Mouse (Mus musculus) macrophage (primary cell): ENCODE data around the gene Meox2. TPM values are rescaled to one million over a fixed set of nuclear protein-coding genes. Genes with fewer than 3 reads are reported as not detected.

ENCODE experiments used
- H3K27ac ChIP-seq: fragments of 350-480 bp; formaldehyde crosslinking; 2 replicates; pipeline ENCODE4 v1.9.0; 2021
- H3K36me3 ChIP-seq: fragments of 350-480 bp; formaldehyde crosslinking; 2 replicates; pipeline ENCODE4 v1.9.0; 2021; ENCODE audit errors: inconsistent target
- H3K4me3 ChIP-seq: fragments of 350-480 bp; formaldehyde crosslinking; 2 replicates; pipeline ENCODE4 v1.9.0; 2021; ENCODE audit errors: inconsistent target
- H3K79me2 ChIP-seq: fragments of 350-480 bp; formaldehyde crosslinking; 2 replicates; pipeline ENCODE4 v1.9.0; 2021; ENCODE audit errors: inconsistent target
- WGBS: methylation state at CpG from one replicate; pipeline ENCODE4 v1.1.7; 2026; ENCODE audit warnings: inconsistent platforms; ENCODE audit not compliant: missing documents; 5-methylcytosine and 5-hydroxymethylcytosine counted together
- polyA plus RNA-seq: library from polyadenylated mRNA; stranded (reverse); fragments of 250-400 nt; gene quantifications from 3 replicates; pipeline ENCODE4 v1.2.4, GENCODE M21; 2018; ENCODE audit warnings: inconsistent platforms

Meox2 gene
- polyA plus RNA-seq, 1 experiment from 2014 or later, result not detected

DNA sequence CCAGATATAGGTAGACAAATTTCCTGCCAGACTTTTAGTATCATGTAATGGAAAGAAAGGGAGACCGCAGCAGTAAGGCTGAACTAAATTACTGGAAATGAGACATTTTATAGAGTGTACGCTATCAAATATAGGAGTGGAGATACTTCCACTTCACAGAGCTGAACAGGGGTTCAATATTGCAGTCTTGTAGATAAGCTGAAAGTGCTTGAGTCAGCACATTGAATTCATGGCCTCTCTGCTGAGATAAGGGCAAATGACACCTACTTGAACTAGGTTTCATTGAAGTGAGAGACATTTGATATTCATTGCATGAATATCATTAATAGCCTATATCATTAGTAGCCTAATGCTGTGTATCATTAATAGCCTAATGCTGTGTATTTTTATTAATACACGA, 65.0 kb downstream of the Meox2 start:
- Histone ChIP-seq H3K4me3 (no peak overlapping the region), H3K27ac (no peak overlapping the region), H3K79me2 (no peaks in the 10 kb centered on the region), H3K36me3 (no peaks in the 10 kb centered on the region)
- WGBS, result 100% methylated on average over 3 of the region's 3 CpGs

DNA sequence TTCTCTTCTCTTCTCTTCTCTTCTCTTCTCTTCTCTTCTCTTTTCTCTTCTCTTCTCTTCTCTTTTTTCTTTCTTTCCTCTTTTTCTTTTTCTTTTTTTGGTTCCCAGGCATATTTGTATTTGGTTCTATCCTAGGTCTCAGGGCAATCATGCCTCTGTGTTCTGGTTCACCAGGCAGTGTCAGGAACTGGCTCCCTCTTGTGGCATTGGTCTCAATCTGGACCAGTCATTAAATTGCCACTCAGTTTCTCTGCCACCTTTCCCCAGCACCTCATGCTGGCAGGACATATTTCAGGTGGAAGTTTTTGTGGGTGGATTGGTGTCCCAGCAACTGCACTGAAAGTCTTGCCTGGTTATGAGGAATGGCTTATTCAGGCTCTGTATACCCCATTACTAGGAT, 75.3 kb downstream of the Meox2 start:
- H3K36me3 ChIP-seq, result no peaks in the 10 kb centered on the region
- no peaks in the 10 kb centered on the region for H3K79me2 ChIP-seq
- no peak overlapping the region for H3K4me3 ChIP-seq
- no peak overlapping the region for H3K27ac ChIP-seq

DNA sequence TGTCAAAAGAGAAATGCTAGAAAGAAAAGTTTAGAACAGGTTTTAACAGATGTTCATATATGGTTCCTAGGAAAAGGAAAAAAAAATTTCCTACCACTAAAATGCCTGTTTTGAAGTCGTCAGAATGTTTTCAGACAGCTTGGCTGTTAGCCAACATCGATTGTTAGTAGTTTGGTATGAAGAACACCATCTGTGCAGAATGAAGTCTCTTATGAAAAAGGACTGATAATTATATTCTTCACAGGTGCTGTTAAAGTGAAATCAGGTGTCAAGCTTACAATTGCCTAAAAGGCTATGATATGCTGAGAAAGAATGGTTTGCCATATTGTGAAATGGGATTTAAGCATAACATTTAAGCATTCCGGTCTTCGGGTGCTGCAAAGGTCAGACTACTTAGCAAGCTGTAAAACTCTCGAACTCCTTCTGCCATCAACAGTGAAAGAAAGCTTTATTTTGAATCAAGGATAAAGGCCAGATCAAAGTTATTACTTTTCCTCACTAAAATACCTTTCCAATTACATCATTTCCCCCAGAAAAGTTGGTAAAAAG, 80.7 kb downstream of the Meox2 start:
- no peak overlapping the region for H3K4me3 ChIP-seq
- 88% methylated on average over 5 of the region's 5 CpGs for WGBS
- H3K79me2 ChIP-seq, result no peaks in the 10 kb centered on the region
- H3K27ac ChIP-seq, result no peak overlapping the region
- no peaks in the 10 kb centered on the region for H3K36me3 ChIP-seq

Other genes with a start within 250 kb of the Meox2 start
- 0.98 to 6.1 TPM (median 5.8 TPM) in 3 replicates for gene Agmo, start 133.1 kb downstream of the Meox2 start, polyA plus RNA-seq